In the genomic region with DNA sequence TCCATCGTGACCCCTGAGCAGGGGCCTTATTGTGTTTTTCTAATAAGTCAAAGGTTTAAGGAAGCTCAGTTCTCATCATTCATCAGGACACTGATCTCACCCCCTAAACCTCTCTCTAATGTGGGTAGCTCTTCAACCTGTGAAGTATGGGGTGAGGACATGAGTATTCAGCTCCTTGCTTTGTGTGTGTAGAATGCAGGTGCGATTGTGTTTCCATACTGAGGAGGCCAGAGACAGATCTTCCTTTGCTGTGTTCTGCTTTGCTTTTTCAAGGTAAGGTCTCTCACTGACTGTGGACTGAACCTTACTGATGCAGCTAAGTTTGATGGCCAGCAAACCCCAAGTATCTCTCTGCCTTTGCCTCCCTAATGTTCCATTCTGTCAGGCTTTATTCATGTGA, we compare ENCODE assay signal across 28 mouse cellular contexts.
"Had no signal": no experiment of that assay in that cellular context is flagged by ENCODE, and none has a peak within 500 bp of the region (broad histone marks: within the 10 kb centered on the region; RNA-seq: fewer than 3 reads in every experiment).

No protein-coding gene starts in this region.

- H3K9me3 ChIP-seq: limb, embryonic 10.5 days; limb, embryonic 15.5 days; liver, embryonic 12.5 days; liver, embryonic 13.5 days; liver, embryonic 15.5 days; lung, embryonic 15.5 days; midbrain, embryonic 13.5 days; midbrain, embryonic 15.5 days had no signal

- H3K36me3 ChIP-seq: limb, embryonic 10.5 days; limb, embryonic 12.5 days; limb, embryonic 13.5 days; limb, embryonic 15.5 days; liver, embryonic 12.5 days; liver, embryonic 13.5 days; liver, embryonic 15.5 days; lung, embryonic 15.5 days; midbrain, embryonic 10.5 days; midbrain, embryonic 12.5 days; midbrain, embryonic 13.5 days; midbrain, embryonic 15.5 days; neural tube, embryonic 12.5 days had no signal

- H3K27me3 ChIP-seq: limb, embryonic 12.5 days; limb, embryonic 13.5 days; limb, embryonic 15.5 days; liver, embryonic 12.5 days; liver, embryonic 13.5 days; liver, embryonic 15.5 days; lung, embryonic 15.5 days; midbrain, embryonic 12.5 days; midbrain, embryonic 13.5 days; midbrain, embryonic 15.5 days; neural tube, embryonic 12.5 days had no signal

- DNase-seq: left cerebral cortex, postnatal 4 days; liver; liver, embryonic 13.5 days; liver, postnatal 0 days; lung, adult 18-20 months; lung, adult 2 months; lung, embryonic 14.5 days; lung, postnatal 10 days; lung, postnatal 14 days; lung, postnatal 36 days; lung, postnatal 4 days; midbrain, embryonic 14.5 days had no signal

- H3K9ac ChIP-seq: limb, embryonic 12.5 days; limb, embryonic 13.5 days; limb, embryonic 15.5 days; liver, embryonic 12.5 days; liver, embryonic 13.5 days; liver, embryonic 14.5 days; liver, embryonic 15.5 days; liver, postnatal 0 days; lung, embryonic 14.5 days; lung, embryonic 15.5 days; midbrain, embryonic 12.5 days; midbrain, embryonic 13.5 days; midbrain, embryonic 15.5 days; neural tube, embryonic 12.5 days had no signal

- H3K27ac ChIP-seq: limb, embryonic 10.5 days; limb, embryonic 12.5 days; limb, embryonic 13.5 days; limb, embryonic 15.5 days; liver, embryonic 12.5 days; liver, embryonic 13.5 days; liver, embryonic 14.5 days; liver, embryonic 15.5 days; lung, embryonic 15.5 days; macrophage; midbrain, embryonic 10.5 days; midbrain, embryonic 12.5 days; midbrain, embryonic 13.5 days; midbrain, embryonic 15.5 days; neural tube, embryonic 12.5 days had no signal

- H3K4me3 ChIP-seq: limb, embryonic 10.5 days; limb, embryonic 12.5 days; limb, embryonic 13.5 days; limb, embryonic 15.5 days; liver, embryonic 12.5 days; liver, embryonic 13.5 days; liver, embryonic 15.5 days; lung, embryonic 15.5 days; megakaryocyte, embryonic 14.5 days; midbrain, embryonic 10.5 days; midbrain, embryonic 12.5 days; midbrain, embryonic 13.5 days; midbrain, embryonic 15.5 days; myocyte; neural tube, embryonic 12.5 days had no signal
